22 mouse cellular contexts compared by ENCODE assay signal in the genomic region with DNA sequence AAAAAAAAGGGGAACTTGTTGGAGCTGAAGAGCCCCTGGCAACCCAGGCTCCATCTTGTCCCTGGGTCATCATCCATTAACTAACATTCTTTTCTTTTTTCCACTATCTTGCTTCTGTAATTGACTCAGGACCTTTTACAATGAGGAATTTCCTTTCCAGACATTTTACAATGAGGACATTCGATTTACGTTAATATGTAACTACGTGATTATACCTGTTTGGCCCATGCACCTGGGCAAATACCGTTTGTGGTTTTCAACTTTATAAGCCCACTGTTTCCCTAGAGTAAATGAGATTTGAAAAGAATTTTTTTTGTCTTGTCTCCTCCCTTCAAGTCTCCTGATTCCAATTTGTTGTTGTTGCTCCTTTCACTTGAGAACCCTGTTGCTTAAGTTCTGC. TPM values are rescaled to one million over a fixed set of nuclear protein-coding genes. Genes with fewer than 3 reads are reported as not detected.
"Had no signal": no experiment of that assay in that cellular context is flagged by ENCODE, and none has a peak within 500 bp of the region (broad histone marks: within the 10 kb centered on the region; RNA-seq: fewer than 3 reads in every experiment).

No protein-coding gene starts in this region.

- ATAC-seq: lung, postnatal 0 days; midbrain, embryonic 13.5 days; midbrain, embryonic 15.5 days had no signal

- H3K36me3 ChIP-seq: lung, embryonic 15.5 days; midbrain, embryonic 13.5 days; midbrain, embryonic 15.5 days; neural tube, embryonic 12.5 days; stomach, embryonic 15.5 days had no signal

- H3K9me3 ChIP-seq: lung, embryonic 15.5 days; megakaryocyte, embryonic 14.5 days; midbrain, embryonic 13.5 days; midbrain, embryonic 15.5 days; neural tube, embryonic 12.5 days; stomach, embryonic 15.5 days had no signal

- H3K4me3 ChIP-seq: lung, embryonic 15.5 days; megakaryocyte, embryonic 14.5 days; midbrain, embryonic 13.5 days; midbrain, embryonic 15.5 days; neural tube, embryonic 12.5 days; stomach, embryonic 15.5 days had no signal

- H3K9ac ChIP-seq: lung, embryonic 15.5 days; midbrain, embryonic 13.5 days; midbrain, embryonic 15.5 days; neural tube, embryonic 12.5 days; stomach, embryonic 15.5 days had no signal

- H3K4me2 ChIP-seq: lung, embryonic 15.5 days; midbrain, embryonic 11.5 days; midbrain, embryonic 13.5 days; midbrain, embryonic 15.5 days; neural tube, embryonic 12.5 days; stomach, embryonic 15.5 days had no signal

- DNase-seq: lung, adult 2 months; lung, postnatal 14 days; lung, postnatal 36 days; right cerebral cortex, postnatal 14 days; thymus, adult 2 months; thymus, postnatal 25 days; thymus, postnatal 4 days had no signal

- H3K4me1 ChIP-seq: lung, embryonic 15.5 days; megakaryocyte, embryonic 14.5 days; midbrain, embryonic 13.5 days; midbrain, embryonic 15.5 days; neural tube, embryonic 12.5 days; stomach, embryonic 15.5 days had no signal

- H3K27ac ChIP-seq: lung, embryonic 15.5 days; macrophage; midbrain, embryonic 13.5 days; midbrain, embryonic 15.5 days; neural tube, embryonic 12.5 days; stomach, embryonic 15.5 days; stomach, postnatal 0 days had no signal

- H3K27me3 ChIP-seq: lung, embryonic 15.5 days; megakaryocyte, embryonic 14.5 days; midbrain, embryonic 13.5 days; midbrain, embryonic 15.5 days; neural tube, embryonic 12.5 days; stomach, embryonic 15.5 days had no signal

RNA-seq across cellular contexts. Expression of gene Vmn1r217, which starts 23.6 kb away (rescaled TPM):
- polyA plus RNA-seq: lung, adult 2 months; lung, embryonic 15.5 days; lung, postnatal 0 days; macrophage; midbrain, embryonic 11.5 days; midbrain, embryonic 13.5 days; midbrain, embryonic 15.5 days; midbrain, postnatal 0 days; neural tube, embryonic 12.5 days; neural tube, embryonic 14.5 days; spleen, adult 2 months; stomach, embryonic 15.5 days; stomach, postnatal 0 days; testis, adult 2 months; thymus, adult 2 months; urinary bladder, adult 2 months had no signal

RNA-seq across cellular contexts. Expression of gene Vmn1r215, which starts 26.6 kb away (rescaled TPM):
- polyA plus RNA-seq: lung, adult 2 months; lung, embryonic 15.5 days; lung, postnatal 0 days; macrophage; midbrain, embryonic 11.5 days; midbrain, embryonic 13.5 days; midbrain, embryonic 15.5 days; midbrain, postnatal 0 days; neural tube, embryonic 12.5 days; neural tube, embryonic 14.5 days; spleen, adult 2 months; stomach, embryonic 15.5 days; stomach, postnatal 0 days; testis, adult 2 months; thymus, adult 2 months; urinary bladder, adult 2 months had no signal

RNA-seq across cellular contexts. Expression of gene Vmn1r218, which starts 38.6 kb away (rescaled TPM):
- polyA plus RNA-seq: lung, adult 2 months; lung, embryonic 15.5 days; lung, postnatal 0 days; macrophage; midbrain, embryonic 11.5 days; midbrain, embryonic 13.5 days; midbrain, embryonic 15.5 days; midbrain, postnatal 0 days; neural tube, embryonic 12.5 days; neural tube, embryonic 14.5 days; spleen, adult 2 months; stomach, embryonic 15.5 days; stomach, postnatal 0 days; testis, adult 2 months; thymus, adult 2 months; urinary bladder, adult 2 months had no signal
